Mouse (Mus musculus) limb, embryonic 10.5 days (tissue): Measurements from ENCODE around the gene Gorab. TPM values are rescaled to one million over a fixed set of nuclear protein-coding genes. Genes with fewer than 3 reads are reported as not detected.

ENCODE experiments used
- DNase-seq: peaks from one replicate; pipeline ENCODE4 v3.0.0-alpha.2; 2017; ENCODE audit warnings: low spot score
- H3K27ac ChIP-seq: fragments of 300-500 bp; sonication (generic); 2 replicates; pipeline ENCODE4 v1.5.1; 2016; ENCODE audit warnings: mild to moderate bottlenecking
- H3K27me3 ChIP-seq: fragments of 300-500 bp; sonication (generic); 2 replicates; pipeline ENCODE4 v1.6.1; 2016; ENCODE audit warnings: low read depth, mild to moderate bottlenecking; ENCODE audit not compliant: poor library complexity, severe bottlenecking
- H3K36me3 ChIP-seq: fragments of 300-500 bp; sonication (generic); 2 replicates; pipeline ENCODE4 v1.6.1; 2016; ENCODE audit warnings: mild to moderate bottlenecking, moderate library complexity
- H3K4me1 ChIP-seq: fragments of 300-500 bp; sonication (generic); 2 replicates; pipeline ENCODE4 v1.6.1; 2016
- H3K4me3 ChIP-seq: fragments of 300-500 bp; sonication (generic); 2 replicates; pipeline ENCODE4 v1.5.1; 2016; ENCODE audit warnings: mild to moderate bottlenecking, moderate library complexity
- H3K9me3 ChIP-seq: fragments of 300-500 bp; sonication (generic); replicated peaks from 2 replicates; pipeline ENCODE4 v1.6.1; 2016; ENCODE audit warnings: mild to moderate bottlenecking
- WGBS: fragments of 180-500 bp; shearing (Covaris S2); methylation state at CpG from one replicate; pipeline ENCODE4 v1.1.7; 2016; 5-methylcytosine and 5-hydroxymethylcytosine counted together
- polyA plus RNA-seq: library from polyadenylated mRNA; unstranded; fragments of >200 nt; fragmentation: Nextera tagmentation; extraction: Ambion mirVana; gene quantifications from 2 replicates; pipeline ENCODE4 v1.2.1, GENCODE M21; 2016

Gene Gorab
- polyA plus RNA-seq, 1 experiment from 2014 or later = 34.3 TPM

- no peak for DNase-seq
- no peak overlapping the region for H3K4me3 ChIP-seq
- H3K9me3 ChIP-seq = no peaks in the 10 kb centered on the region
- no peak overlapping the region for H3K27ac ChIP-seq
- H3K4me1 ChIP-seq = peaks cover 19% of the 10 kb centered on the region
- WGBS = 88% methylated on average over 3 of the region's 3 CpGs
- H3K27me3 ChIP-seq = no peaks in the 10 kb centered on the region
- H3K36me3 ChIP-seq = no peaks in the 10 kb centered on the region
Measured at GRCm38 (mm10) chr1:163350988-163351387, 52.5 kb downstream of the Gorab start.

- Histone ChIP-seq H3K27me3 (no peaks in the 10 kb centered on the region), H3K4me3 (no peak overlapping the region), H3K4me1 (no peaks in the 10 kb centered on the region), H3K36me3 (no peaks in the 10 kb centered on the region), H3K9me3 (no peaks in the 10 kb centered on the region), H3K27ac (no peak overlapping the region)
- 90% methylated on average over 5 of the region's 5 CpGs for WGBS
- DNase-seq = no peak
Measured at GRCm38 (mm10) chr1:163345541-163345940, 57.9 kb downstream of the Gorab start.

- no peak for DNase-seq
- 27% methylated on average over 1 of the region's 1 CpGs for WGBS
- no peaks in the 10 kb centered on the region for H3K9me3 ChIP-seq
- no peak overlapping the region for H3K4me3 ChIP-seq
- no peaks in the 10 kb centered on the region for H3K27me3 ChIP-seq
- no peaks in the 10 kb centered on the region for H3K4me1 ChIP-seq
- H3K27ac ChIP-seq = no peak overlapping the region
- no peaks in the 10 kb centered on the region for H3K36me3 ChIP-seq
Measured at GRCm38 (mm10) chr1:163344931-163345330, 58.5 kb downstream of the Gorab start.

GRCm38 (mm10) chr1:163339219-163339561 is 64.3 kb downstream of the Gorab start:
- H3K36me3 ChIP-seq = no peaks in the 10 kb centered on the region
- no peaks in the 10 kb centered on the region for H3K9me3 ChIP-seq
- no peak overlapping the region for H3K27ac ChIP-seq
- no peaks in the 10 kb centered on the region for H3K27me3 ChIP-seq
- no peak overlapping the region for H3K4me3 ChIP-seq
- 86% methylated on average over 3 of the region's 3 CpGs for WGBS
- no peaks in the 10 kb centered on the region for H3K4me1 ChIP-seq
- no peak for DNase-seq

DNA sequence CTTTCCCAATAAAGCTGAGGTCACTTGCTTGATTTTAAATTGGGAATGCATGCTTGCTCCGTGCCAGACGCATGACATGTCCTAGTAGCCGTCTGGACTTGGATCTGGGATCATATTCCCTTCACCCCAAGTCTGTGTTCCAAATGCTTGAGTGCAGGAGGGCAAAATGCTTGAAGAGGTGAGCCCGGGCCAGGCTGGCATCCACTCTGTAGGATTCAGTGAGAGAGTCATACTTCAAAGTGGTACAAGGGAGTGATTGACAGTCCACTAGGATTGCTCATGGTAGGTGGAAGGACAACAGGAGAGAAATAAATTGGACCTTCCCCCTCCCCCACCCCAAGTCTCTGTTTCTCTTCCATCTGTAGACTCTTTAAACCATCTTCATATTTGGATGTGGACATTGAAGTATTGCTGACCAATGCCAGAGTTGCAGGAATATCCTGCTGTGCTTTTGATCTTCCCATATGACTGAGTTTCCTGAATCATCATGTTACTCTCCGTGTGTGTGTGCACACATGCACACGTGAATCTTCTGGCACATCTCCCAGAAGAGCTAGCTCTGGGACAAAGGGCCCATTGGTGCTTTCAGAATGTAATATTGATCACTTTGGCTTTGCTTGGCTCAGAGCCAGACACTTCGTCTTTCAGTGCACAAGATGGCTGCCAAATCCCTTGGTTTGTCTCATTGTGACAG is 64.8 kb downstream of the Gorab start:
- 82% methylated on average over 7 of the region's 7 CpGs for WGBS
- Histone ChIP-seq H3K4me1 (no peaks in the 10 kb centered on the region), H3K27me3 (no peaks in the 10 kb centered on the region), H3K36me3 (no peaks in the 10 kb centered on the region), H3K27ac (no peak overlapping the region), H3K4me3 (no peak overlapping the region), H3K9me3 (no peaks in the 10 kb centered on the region)
- DNase-seq = no peak

- Histone ChIP-seq H3K27ac (no peak overlapping the region), H3K36me3 (no peaks in the 10 kb centered on the region), H3K4me3 (no peak overlapping the region), H3K4me1 (no peaks in the 10 kb centered on the region), H3K27me3 (no peaks in the 10 kb centered on the region), H3K9me3 (no peaks in the 10 kb centered on the region)
- DNase-seq = no peak
- 93% methylated on average over 2 of the region's 2 CpGs for WGBS
Measured at GRCm38 (mm10) chr1:163337821-163338220, 65.6 kb downstream of the Gorab start.

Other genes with a start within 250 kb of the Gorab start
- gene Prrx1, start 90.0 kb downstream of the Gorab start, polyA plus RNA-seq = 169 and 219 TPM in 2 replicates